Mouse (Mus musculus) CH12.LX (cell line): ENCODE data around the gene Myo1h.

Source experiments
- BHLHE40 ChIP-seq: IDR thresholded peaks from 2 replicates; pipeline ENCODE4 v1.6.1; 2011; ENCODE audit warnings: mild to moderate bottlenecking, low read depth, low read length, improper control_type of control experiment
- CTCF ChIP-seq, 2 experiments: IDR thresholded peaks in 1 of 2; conservative IDR thresholded peaks in 1 of 2; 2 replicates each; pipeline ENCODE4 v1.5.1; 2011 to 2012; ENCODE audit warnings: low read depth in 2 of 2, low read length in 2 of 2, improper control_type of control experiment in 1 of 2, inconsistent platforms in 1 of 2, mild to moderate bottlenecking in 1 of 2, moderate library complexity in 1 of 2
- HCFC1 ChIP-seq: IDR thresholded peaks from 2 replicates; pipeline ENCODE4 v1.6.1; 2012; ENCODE audit warnings: low read depth, mild to moderate bottlenecking, inconsistent platforms, low read length, improper control_type of control experiment
- IRF4 ChIP-seq: IDR thresholded peaks from 2 replicates; pipeline ENCODE4 v1.6.1; 2014; ENCODE audit warnings: low read depth, mild to moderate bottlenecking, inconsistent platforms, low read length, improper control_type of control experiment
- MXI1 ChIP-seq: IDR thresholded peaks from 2 replicates; pipeline ENCODE4 v1.6.1; 2011; ENCODE audit warnings: mild to moderate bottlenecking, low read depth, low read length, improper control_type of control experiment
- POLR2A ChIP-seq: IDR thresholded peaks from 2 replicates; pipeline ENCODE4 v1.6.1; 2011; ENCODE audit warnings: low read depth, mild to moderate bottlenecking, improper control_type of control experiment, low read length

GRCm38 (mm10) chr5:114407269-114407668, 118.3 kb downstream of the Myo1h start:
- no peak for TF ChIP-seq MXI1
- no peak for TF ChIP-seq CTCF (conservative IDR thresholded peaks at IDR 0.05 in 1 of 2, IDR thresholded peaks at IDR 0.05 in 1 of 2; ENCODE audit: low read depth in 2 of 2, low read length in 2 of 2)
- no peak for TF ChIP-seq IRF4
- TF ChIP-seq POLR2A, result no peak
- TF ChIP-seq BHLHE40, result no peak
- TF ChIP-seq HCFC1, result no peak
